Mouse (Mus musculus) ES-Bruce4 (cell line): ENCODE results near the gene Nexn. TPM values are rescaled to one million over a fixed set of nuclear protein-coding genes. Genes with fewer than 3 reads are reported as not detected.

Experiments used
- H3K27ac ChIP-seq: 2 replicates; pipeline ENCODE4 v1.5.1; 2012; ENCODE audit warnings: low read length, inconsistent platforms; ENCODE audit not compliant: insufficient read depth
- H3K27me3 ChIP-seq: 2 replicates; pipeline ENCODE4 v1.6.1; 2012; ENCODE audit warnings: mild to moderate bottlenecking, low read length, inconsistent platforms; ENCODE audit not compliant: control insufficient read depth, poor library complexity, insufficient read depth, severe bottlenecking
- H3K36me3 ChIP-seq: 2 replicates; pipeline ENCODE4 v1.6.1; 2012; ENCODE audit warnings: inconsistent platforms, mild to moderate bottlenecking, low read length, moderate library complexity; ENCODE audit not compliant: control insufficient read depth, poor library complexity, insufficient read depth, severe bottlenecking
- H3K4me1 ChIP-seq: one replicate; pipeline ENCODE4 v1.8.1; 2011; ENCODE audit warnings: low read length; ENCODE audit not compliant: control insufficient read depth, insufficient read depth
- H3K4me3 ChIP-seq: 2 replicates; pipeline ENCODE4 v1.5.1; 2011; ENCODE audit warnings: low read depth, mild to moderate bottlenecking, low read length
- H3K9ac ChIP-seq: 2 replicates; pipeline ENCODE4 v1.6.1; 2012; ENCODE audit warnings: low read depth, mild to moderate bottlenecking, inconsistent platforms; ENCODE audit not compliant: poor library complexity, severe bottlenecking
- H3K9me3 ChIP-seq: replicated peaks from 2 replicates; pipeline ENCODE4 v1.6.1; 2012; ENCODE audit warnings: mild to moderate bottlenecking, low read length, inconsistent platforms; ENCODE audit not compliant: control insufficient read depth, poor library complexity, insufficient read depth, severe bottlenecking
- CTCF ChIP-seq: IDR thresholded peaks from one replicate; pipeline ENCODE4 v1.8.1; 2011; ENCODE audit warnings: low read depth, low read length
- EP300 ChIP-seq: IDR thresholded peaks from 2 replicates; pipeline ENCODE4 v1.6.1; 2011; ENCODE audit warnings: low read depth, low read length; ENCODE audit not compliant: insufficient read depth
- POLR2A ChIP-seq: IDR thresholded peaks from one replicate; pipeline ENCODE4 v1.8.1; 2011; ENCODE audit warnings: low read length; ENCODE audit not compliant: insufficient read depth
- polyA plus RNA-seq: library from polyadenylated mRNA; stranded (reverse); fragments of >200 nt; gene quantifications from 2 replicates; pipeline ENCODE4 v1.2.4, GENCODE M21; 2011; ENCODE audit warnings: low read depth; ENCODE audit not compliant: missing spikeins, insufficient read depth, insufficient read length

Nexn gene
- polyA plus RNA-seq, 1 experiment = 19.6 TPM

DNA sequence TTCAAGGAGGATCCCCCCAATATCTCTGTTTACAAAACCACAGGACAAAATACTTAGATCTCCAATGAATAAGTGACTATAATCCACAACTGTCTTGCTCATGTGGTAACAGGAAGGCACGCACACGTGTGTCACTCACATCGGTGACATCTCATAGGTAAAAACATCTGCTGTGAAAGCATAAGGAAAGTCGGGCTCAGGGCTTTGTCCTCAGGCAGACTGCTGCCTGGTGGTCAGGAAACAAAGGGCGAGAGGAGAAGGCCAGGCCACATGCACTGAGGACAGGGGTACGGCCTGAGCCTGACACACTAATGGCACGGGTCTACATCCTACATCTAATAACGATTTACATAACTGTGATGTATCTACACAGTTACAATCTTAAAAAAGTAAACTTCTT is 8.9 kb upstream of the Nexn start:
- H3K4me1 ChIP-seq = no peaks in the 10 kb centered on the region
- no peak overlapping the region for H3K4me3 ChIP-seq
- H3K9me3 ChIP-seq = no peaks in the 10 kb centered on the region
- TF ChIP-seq POLR2A (no peak), EP300 (no peak), CTCF (no peak)
- H3K27me3 ChIP-seq = no peaks in the 10 kb centered on the region
- no peak overlapping the region for H3K9ac ChIP-seq
- H3K27ac ChIP-seq = no peak overlapping the region
- H3K36me3 ChIP-seq = no peaks in the 10 kb centered on the region

DNA sequence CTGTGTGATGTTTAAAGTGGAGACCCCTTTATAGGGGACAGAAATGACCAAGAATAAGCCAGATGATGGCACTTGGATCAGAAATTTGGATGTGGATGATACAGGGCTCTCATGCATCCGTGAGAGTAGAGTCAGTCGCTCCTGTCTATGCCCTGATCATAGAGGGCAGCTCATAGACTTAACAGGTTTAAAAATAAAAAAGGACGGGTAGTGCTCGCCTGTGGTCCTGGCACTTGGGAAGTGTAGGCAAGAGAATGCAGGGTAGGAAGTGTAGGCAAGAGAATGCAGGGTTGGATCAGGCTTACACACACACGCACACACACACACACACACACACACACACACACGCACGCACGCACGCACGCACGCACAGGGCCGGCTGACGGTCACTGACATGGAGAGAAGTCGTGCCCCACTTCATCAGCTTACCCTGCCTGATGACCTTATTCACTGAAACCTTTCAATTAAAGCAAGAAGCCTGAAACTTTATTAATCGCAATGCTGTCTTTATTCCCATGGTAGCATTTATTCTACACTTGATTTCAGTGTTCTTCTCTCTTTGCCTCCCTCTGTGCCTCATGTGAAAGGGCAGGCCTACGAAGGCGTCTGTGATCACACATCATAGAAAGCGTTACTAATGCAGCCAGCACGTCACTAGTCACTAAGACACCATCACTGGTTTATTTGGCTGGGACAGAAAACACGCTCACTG is 7.0 kb upstream of the Nexn start:
- Histone ChIP-seq H3K27ac (no peak overlapping the region), H3K27me3 (no peaks in the 10 kb centered on the region), H3K9ac (no peak overlapping the region), H3K4me3 (no peak overlapping the region), H3K4me1 (no peaks in the 10 kb centered on the region), H3K36me3 (no peaks in the 10 kb centered on the region), H3K9me3 (no peaks in the 10 kb centered on the region)
- no peak for TF ChIP-seq POLR2A
- TF ChIP-seq CTCF = no peak
- no peak for TF ChIP-seq EP300

DNA sequence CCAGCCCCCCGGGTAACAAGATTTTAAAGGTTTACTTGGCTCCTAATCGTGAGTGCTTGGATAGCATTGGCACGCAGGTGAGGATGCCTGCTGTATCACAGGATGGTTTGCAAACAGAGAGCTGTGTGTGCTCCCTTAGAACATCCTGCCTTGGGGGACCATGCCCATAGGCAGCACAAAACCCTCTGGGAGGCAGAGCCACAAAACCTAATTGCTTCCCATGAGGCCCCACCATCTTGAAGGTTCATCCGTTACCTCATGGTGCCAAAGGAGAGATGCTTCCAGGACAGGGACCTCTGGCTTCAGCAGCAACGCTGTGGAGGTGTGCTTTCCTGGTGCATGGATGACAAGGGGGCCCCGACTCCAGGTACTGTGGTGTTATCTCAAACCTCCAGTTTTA is 5.7 kb upstream of the Nexn start:
- H3K36me3 ChIP-seq = no peaks in the 10 kb centered on the region
- H3K4me1 ChIP-seq = no peaks in the 10 kb centered on the region
- H3K4me3 ChIP-seq = no peak overlapping the region
- no peaks in the 10 kb centered on the region for H3K9me3 ChIP-seq
- no peak for TF ChIP-seq EP300
- TF ChIP-seq POLR2A = no peak
- TF ChIP-seq CTCF = no peak
- H3K9ac ChIP-seq = no peak overlapping the region
- H3K27me3 ChIP-seq = no peaks in the 10 kb centered on the region
- H3K27ac ChIP-seq = no peak overlapping the region

DNA sequence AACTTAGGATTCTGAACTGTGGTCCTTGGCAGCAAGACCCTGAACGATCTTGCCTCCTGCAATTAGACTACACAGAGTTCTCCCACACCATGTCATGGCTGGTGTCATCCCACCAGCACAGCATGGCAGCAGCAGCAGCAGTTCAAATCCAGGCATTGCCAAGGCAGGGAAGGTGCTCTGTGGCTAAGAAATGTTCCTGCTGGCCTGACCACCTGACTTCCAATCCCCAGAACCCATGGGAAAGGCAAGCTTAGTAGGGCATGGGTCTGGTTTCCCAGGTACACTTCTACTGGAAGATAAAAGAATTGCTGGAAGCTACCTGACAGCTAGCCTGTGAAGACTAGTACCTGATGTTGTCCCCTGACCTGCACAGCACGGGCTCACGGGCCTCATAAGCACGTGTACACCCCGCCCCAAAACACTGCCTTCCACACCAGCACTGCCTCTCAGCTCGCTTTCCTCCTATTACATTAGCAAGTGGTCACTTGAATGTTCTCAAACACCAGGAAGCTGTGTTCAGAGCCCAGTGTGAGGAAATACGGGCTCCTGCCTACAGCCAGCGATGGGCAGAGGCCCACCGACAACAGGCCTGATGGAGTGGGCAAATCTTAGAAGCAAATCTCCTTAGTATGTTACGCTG is 5.0 kb upstream of the Nexn start:
- no peak overlapping the region for H3K9ac ChIP-seq
- H3K27ac ChIP-seq = no peak overlapping the region
- H3K4me1 ChIP-seq = no peaks in the 10 kb centered on the region
- no peak overlapping the region for H3K4me3 ChIP-seq
- H3K9me3 ChIP-seq = no peaks in the 10 kb centered on the region
- no peaks in the 10 kb centered on the region for H3K36me3 ChIP-seq
- no peak for TF ChIP-seq CTCF
- TF ChIP-seq POLR2A = no peak
- no peak for TF ChIP-seq EP300
- H3K27me3 ChIP-seq = no peaks in the 10 kb centered on the region

DNA sequence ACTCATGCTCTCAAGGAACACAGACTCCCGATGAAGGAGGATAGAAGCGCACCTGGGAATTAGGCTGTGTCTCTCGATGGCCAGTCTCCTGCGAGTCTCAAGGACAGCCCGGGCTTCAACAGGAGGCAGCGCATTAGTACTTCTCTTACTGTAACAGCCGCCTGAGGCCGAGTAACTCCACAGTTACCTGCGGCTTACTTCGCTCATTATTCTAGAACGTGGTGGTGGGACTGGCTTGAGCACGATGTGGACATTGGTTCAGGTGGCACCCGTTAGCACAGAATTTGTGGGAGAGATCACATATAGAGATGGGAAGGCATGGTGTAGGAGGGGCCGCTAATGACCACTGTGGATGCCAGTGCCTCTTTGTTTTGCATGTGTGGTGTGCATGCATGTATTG is 1.9 kb upstream of the Nexn start:
- Histone ChIP-seq H3K9me3 (no peaks in the 10 kb centered on the region), H3K9ac (no peak overlapping the region), H3K4me3 (no peak overlapping the region), H3K4me1 (no peaks in the 10 kb centered on the region), H3K27me3 (no peaks in the 10 kb centered on the region), H3K36me3 (no peaks in the 10 kb centered on the region), H3K27ac (no peak overlapping the region)
- TF ChIP-seq CTCF (no peak), POLR2A (no peak), EP300 (no peak)

DNA sequence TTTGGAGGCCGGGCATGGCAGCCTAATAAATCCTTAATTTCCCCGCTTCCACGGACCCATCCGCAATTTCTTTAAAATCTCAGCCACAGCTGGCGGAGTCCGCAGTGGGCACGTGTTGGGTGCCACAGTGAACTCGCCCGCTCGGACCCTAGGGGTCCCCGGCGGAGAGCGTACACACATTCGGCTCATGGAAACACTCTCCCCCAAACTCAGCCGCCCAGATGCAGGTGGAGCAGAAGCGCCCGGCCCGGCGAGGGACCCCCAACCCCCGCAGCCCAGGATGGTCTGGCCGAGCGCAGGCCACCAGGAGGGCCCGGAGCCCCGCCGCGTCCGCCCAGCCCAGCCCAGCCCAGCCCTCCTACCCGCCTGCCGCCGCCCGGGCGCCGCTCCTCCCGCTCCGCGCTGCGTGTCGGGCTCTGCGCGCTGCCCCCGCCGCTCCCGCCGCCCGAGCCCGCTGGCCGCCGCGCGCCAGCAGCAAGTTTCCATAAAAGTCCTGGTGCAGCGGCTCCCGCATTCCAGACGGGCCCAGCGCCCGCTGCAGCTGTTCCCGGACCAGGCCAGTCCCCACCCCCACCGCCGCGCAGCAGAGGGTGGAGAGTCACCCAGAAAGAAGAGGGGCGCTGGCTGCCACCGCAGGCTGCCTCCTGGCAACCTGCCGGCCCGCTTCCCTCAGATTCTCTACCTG is 657 bp downstream of the Nexn start:
- H3K27me3 ChIP-seq = no peaks in the 10 kb centered on the region

More for the DNA sequence above, 657 bp downstream of the Nexn start:
- peak overlapping the region; percentile 93 for H3K9ac ChIP-seq
- no peak overlapping the region for H3K27ac ChIP-seq
- no peak for TF ChIP-seq EP300
- TF ChIP-seq POLR2A = no peak
- no peak for TF ChIP-seq CTCF
- no peaks in the 10 kb centered on the region for H3K36me3 ChIP-seq
- H3K4me1 ChIP-seq = peaks cover 2% of the 10 kb centered on the region
- H3K4me3 ChIP-seq = peak overlapping the region; percentile 67
- H3K9me3 ChIP-seq = no peaks in the 10 kb centered on the region
